Mouse (Mus musculus): ENCODE results near the gene Zkscan3. TPM values are rescaled to one million over a fixed set of nuclear protein-coding genes. Genes with fewer than 3 reads are reported as not detected.

Zkscan3 gene
- 20.4 and 21.7 TPM in 2 replicates for total RNA-seq (2012; rRNA removed)

DNA sequence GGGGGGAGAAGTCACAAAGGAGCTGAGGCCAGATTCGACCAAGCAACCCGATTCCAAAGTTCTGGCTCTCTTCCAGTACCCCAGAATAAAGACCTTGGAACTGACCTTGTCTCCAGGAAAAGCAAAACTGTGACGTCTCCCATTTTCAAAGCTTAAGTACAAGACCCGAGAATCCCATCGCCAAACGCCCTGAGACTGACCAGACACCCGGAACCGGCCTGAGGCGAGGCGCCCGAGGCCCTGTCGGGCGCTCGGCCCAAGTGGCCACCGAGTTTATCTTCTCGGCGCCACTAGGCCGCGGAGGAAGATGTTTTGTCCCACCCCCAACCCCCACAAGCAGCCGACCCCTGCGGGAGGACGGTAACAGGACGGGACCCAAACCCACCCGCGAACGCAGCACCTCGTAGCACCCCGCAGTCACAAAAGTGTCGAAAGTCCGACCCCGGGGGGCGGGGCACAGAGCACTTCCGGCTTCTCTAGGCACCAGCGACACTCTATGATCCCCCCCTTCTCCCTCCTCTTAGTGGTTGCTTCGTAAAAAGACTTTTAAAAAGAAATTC is at the start of gene Zkscan3:
Gene Zkscan3, minus strand, starts transcription at position 469 of the 560 bp plus-strand sequence.
- peak; percentile 56 for DNase-seq (ENCODE audit: low read depth, low spot score)
- Histone ChIP-seq H3K36me3 (ENCODE audit: control insufficient read depth, insufficient read depth, low read length, poor library complexity, severe bottlenecking) (no peaks in the 10 kb centered on the region), H3K27ac (ENCODE audit: insufficient read depth, low read depth, low read length, poor library complexity, severe bottlenecking) (no peak within 1 kb of the TSS), H3K4me3 (ENCODE audit: insufficient read depth in 1 of 2, low read depth in 1 of 2, low read length in 2 of 2, poor library complexity in 1 of 2, severe bottlenecking in 1 of 2) (peak within 1 kb of the TSS; percentile 84 to 96), H3K9me3 (ENCODE audit: control insufficient read depth, insufficient read depth, low read depth, low read length) (no peaks in the 10 kb centered on the region), H3K4me1 (ENCODE audit: control insufficient read depth in 2 of 2, insufficient read depth in 2 of 2, low read length in 2 of 2, poor library complexity in 1 of 2) (no peaks in the 10 kb centered on the region; a peak in 1 of 4 replicates), H3K9ac (ENCODE audit: insufficient read depth, low read depth, low read length, poor library complexity, severe bottlenecking) (peak within 1 kb of the TSS; percentile 93)
- peak; percentile 60; the same call in 1 of the 2 replicates for TF ChIP-seq HCFC1 (IDR thresholded peaks at IDR 0.05; ENCODE audit: borderline replicate concordance, insufficient read depth, low read length)
- no peak for TF ChIP-seq CHD2 (IDR thresholded peaks at IDR 0.05; ENCODE audit: low read depth, low read length)
- in situ Hi-C loops (cut with MboI; ENCODE audit: low sequenced_read_pairs in 2 of 2, unreplicated experiment in 2 of 2) = no loop called here

DNA sequence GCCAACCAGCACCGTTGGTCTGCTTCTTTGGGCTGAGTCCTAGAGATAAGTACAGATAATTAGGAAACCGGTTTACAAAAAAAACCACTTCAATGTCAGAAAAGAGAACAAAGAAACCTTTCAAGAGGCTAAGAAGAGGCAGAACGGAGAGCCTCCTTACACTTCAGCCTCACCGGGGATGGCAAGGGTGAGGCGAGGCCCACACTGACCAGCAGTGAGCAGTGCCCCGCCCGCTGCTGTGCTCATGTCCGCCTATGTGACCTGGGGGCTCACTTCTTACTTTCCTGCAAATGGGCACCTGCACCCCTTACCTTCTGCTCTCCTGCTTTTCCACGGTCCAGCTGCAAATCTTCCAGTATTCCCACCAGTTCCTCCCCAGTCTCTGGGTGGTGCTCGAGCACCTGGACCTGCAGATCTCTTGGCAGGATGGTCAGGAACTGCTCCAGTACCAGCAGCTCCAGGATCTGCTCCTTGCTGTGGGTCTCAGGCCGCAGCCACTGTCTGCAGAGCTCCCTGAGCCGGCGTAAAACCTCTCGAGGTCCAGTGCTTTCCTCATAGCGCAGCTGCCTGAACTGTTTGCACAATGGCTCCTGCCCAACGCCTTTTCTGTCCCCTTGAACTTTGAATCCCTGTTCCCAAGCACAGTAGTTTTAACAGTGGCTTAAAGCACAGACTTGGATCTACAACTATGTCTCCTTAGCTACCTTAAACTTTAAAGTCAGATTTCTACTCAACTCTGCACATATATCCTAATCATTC is 45.5 kb upstream of the Zkscan3 start:
- H3K27ac ChIP-seq (ENCODE audit: insufficient read depth, low read depth, low read length, poor library complexity, severe bottlenecking) = no peak overlapping the region
- peak overlapping the region; percentile 24; the same call in 1 of the 2 replicates for H3K9ac ChIP-seq (ENCODE audit: insufficient read depth, low read depth, low read length, poor library complexity, severe bottlenecking)
- peaks cover 18% of the 10 kb centered on the region for H3K36me3 ChIP-seq (ENCODE audit: control insufficient read depth, insufficient read depth, low read length, poor library complexity, severe bottlenecking)
- no peak overlapping the region for H3K4me3 ChIP-seq (ENCODE audit: insufficient read depth in 1 of 2, low read depth in 1 of 2, low read length in 2 of 2, poor library complexity in 1 of 2, severe bottlenecking in 1 of 2)
- peaks cover 0 to 4% of the 10 kb centered on the region in 2 experiments; a peak in 1 of 4 replicates for H3K4me1 ChIP-seq (ENCODE audit: control insufficient read depth in 2 of 2, insufficient read depth in 2 of 2, low read length in 2 of 2, poor library complexity in 1 of 2)
- H3K9me3 ChIP-seq (ENCODE audit: control insufficient read depth, insufficient read depth, low read depth, low read length) = no peaks in the 10 kb centered on the region
- TF ChIP-seq MAFK (IDR thresholded peaks at IDR 0.05; ENCODE audit: insufficient read depth, low read depth, low read length) = no peak
- TF ChIP-seq CHD2 (IDR thresholded peaks at IDR 0.05; ENCODE audit: low read depth, low read length) = no peak
- no peak for TF ChIP-seq ZNF384 (IDR thresholded peaks at IDR 0.05; ENCODE audit: low read depth, low read length)
- TF ChIP-seq HCFC1 (IDR thresholded peaks at IDR 0.05; ENCODE audit: borderline replicate concordance, insufficient read depth, low read length) = no peak
- TF ChIP-seq ZC3H11A (IDR thresholded peaks at IDR 0.05; ENCODE audit: borderline replicate concordance, low read depth, low read length) = no peak
- no peak for DNase-seq (ENCODE audit: low read depth, low spot score)
- in situ Hi-C loops (cut with MboI; ENCODE audit: low sequenced_read_pairs in 2 of 2, unreplicated experiment in 2 of 2) = no loop called here

DNA sequence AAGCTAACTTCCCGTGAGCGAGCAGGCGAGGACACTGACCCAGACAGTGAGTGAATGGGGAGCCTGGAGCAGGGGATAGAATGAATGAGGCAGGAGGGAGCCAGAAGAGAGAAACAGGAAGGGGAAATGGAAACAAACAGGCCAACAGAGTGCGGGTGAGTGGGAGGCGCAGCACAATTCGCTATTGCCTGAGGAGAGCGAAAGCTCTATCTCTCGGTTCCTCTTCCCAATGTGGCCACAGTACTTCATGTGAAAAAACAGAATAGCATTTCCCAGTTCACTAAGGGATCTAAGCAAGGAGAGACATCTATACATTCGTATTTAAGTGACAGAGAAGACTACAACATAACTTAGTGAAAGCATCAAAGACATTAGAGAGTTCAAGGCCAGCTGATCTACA is 44.2 kb upstream of the Zkscan3 start:
- peaks cover 0 to 4% of the 10 kb centered on the region in 2 experiments; a peak in 1 of 4 replicates for H3K4me1 ChIP-seq (ENCODE audit: control insufficient read depth in 2 of 2, insufficient read depth in 2 of 2, low read length in 2 of 2, poor library complexity in 1 of 2)
- H3K27ac ChIP-seq (ENCODE audit: insufficient read depth, low read depth, low read length, poor library complexity, severe bottlenecking) = no peak overlapping the region
- peaks cover 18% of the 10 kb centered on the region for H3K36me3 ChIP-seq (ENCODE audit: control insufficient read depth, insufficient read depth, low read length, poor library complexity, severe bottlenecking)
- H3K9me3 ChIP-seq (ENCODE audit: control insufficient read depth, insufficient read depth, low read depth, low read length) = no peaks in the 10 kb centered on the region
- in situ Hi-C loops (cut with MboI; ENCODE audit: low sequenced_read_pairs in 2 of 2, unreplicated experiment in 2 of 2) = no loop called here
- no peak for DNase-seq (ENCODE audit: low read depth, low spot score)
- TF ChIP-seq HCFC1 (IDR thresholded peaks at IDR 0.05; ENCODE audit: borderline replicate concordance, insufficient read depth, low read length) (no peak), CHD2 (IDR thresholded peaks at IDR 0.05; ENCODE audit: low read depth, low read length) (no peak), ZC3H11A (IDR thresholded peaks at IDR 0.05; ENCODE audit: borderline replicate concordance, low read depth, low read length) (no peak), MAFK (IDR thresholded peaks at IDR 0.05; ENCODE audit: insufficient read depth, low read depth, low read length) (no peak), ZNF384 (IDR thresholded peaks at IDR 0.05; ENCODE audit: low read depth, low read length) (no peak)
- no peak overlapping the region for H3K9ac ChIP-seq (ENCODE audit: insufficient read depth, low read depth, low read length, poor library complexity, severe bottlenecking)
- no peak overlapping the region for H3K4me3 ChIP-seq (ENCODE audit: insufficient read depth in 1 of 2, low read depth in 1 of 2, low read length in 2 of 2, poor library complexity in 1 of 2, severe bottlenecking in 1 of 2)

DNA sequence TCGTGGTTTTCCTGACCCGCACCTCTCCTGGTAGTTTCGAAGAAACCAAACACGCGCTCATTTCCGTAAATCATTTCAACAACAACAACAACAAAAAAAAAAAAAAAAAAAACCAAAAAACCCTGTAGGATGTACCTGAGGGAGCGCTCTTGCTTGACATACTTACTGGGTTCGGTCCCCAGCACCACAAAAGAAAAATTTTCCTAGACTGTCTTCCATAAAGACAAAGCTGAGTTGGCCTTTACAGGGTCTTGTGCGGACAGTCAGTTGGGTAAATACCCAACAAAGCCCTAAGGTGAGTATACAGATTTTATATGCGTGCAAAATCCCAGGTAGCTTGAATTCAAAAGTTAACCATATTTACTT is 38.6 kb upstream of the Zkscan3 start:
- Histone ChIP-seq H3K4me1 (ENCODE audit: control insufficient read depth in 2 of 2, insufficient read depth in 2 of 2, low read length in 2 of 2, poor library complexity in 1 of 2) (peaks cover 0 to 3% of the 10 kb centered on the region in 2 experiments; a peak in 1 of 4 replicates), H3K4me3 (ENCODE audit: insufficient read depth in 1 of 2, low read depth in 1 of 2, low read length in 2 of 2, poor library complexity in 1 of 2, severe bottlenecking in 1 of 2) (peak overlapping the region; percentile 80 to 85), H3K9ac (ENCODE audit: insufficient read depth, low read depth, low read length, poor library complexity, severe bottlenecking) (peak overlapping the region; percentile 93), H3K36me3 (ENCODE audit: control insufficient read depth, insufficient read depth, low read length, poor library complexity, severe bottlenecking) (peaks cover 8% of the 10 kb centered on the region), H3K9me3 (ENCODE audit: control insufficient read depth, insufficient read depth, low read depth, low read length) (no peaks in the 10 kb centered on the region), H3K27ac (ENCODE audit: insufficient read depth, low read depth, low read length, poor library complexity, severe bottlenecking) (no peak overlapping the region)
- TF ChIP-seq ZC3H11A (IDR thresholded peaks at IDR 0.05; ENCODE audit: borderline replicate concordance, low read depth, low read length) (no peak), ZNF384 (IDR thresholded peaks at IDR 0.05; ENCODE audit: low read depth, low read length) (peak; percentile 88)
- DNase-seq (ENCODE audit: low read depth, low spot score) = no peak
- in situ Hi-C loops (cut with MboI; ENCODE audit: low sequenced_read_pairs in 2 of 2, unreplicated experiment in 2 of 2) = no loop called here
